In genomic region chr16:38651721-38652231, GRCm38 (mm10) we compare ENCODE assay signal across 11 mouse cellular contexts.
DNase-seq lines count a peak whose midpoint lies in the region; ATAC-seq and TF ChIP-seq lines count a peak whose summit lies in the region.
"Had no signal": no experiment of that assay in that cellular context is flagged by ENCODE, and none has a peak within 500 bp of the region (broad histone marks: within the 10 kb centered on the region; RNA-seq: fewer than 3 reads in every experiment).

No protein-coding gene starts in this region.

- WGBS in midbrain, embryonic 15.5 days = 84% methylated on average over 10 of the region's 10 CpGs
- WGBS in midbrain, embryonic 10.5 days = 83% methylated on average over 10 of the region's 10 CpGs
- WGBS in heart, postnatal 0 days = 39% methylated on average over 10 of the region's 10 CpGs
- WGBS in limb, embryonic 10.5 days = 92% methylated on average over 10 of the region's 10 CpGs

- H3K9ac ChIP-seq in midbrain, embryonic 15.5 days = no peak overlapping the region
- no peak overlapping the region for H3K9ac ChIP-seq in heart, postnatal 0 days (replicated peaks; ENCODE audit: low read depth, low read length)
- H3K9ac ChIP-seq: liver, embryonic 13.5 days had no signal

- TF ChIP-seq EP300 in heart, postnatal 0 days (IDR thresholded peaks at IDR 0.05; ENCODE audit: low read depth) = peak; percentile 84; the same call in 1 of the 2 replicates

- no peak for TF ChIP-seq CTCF in heart, postnatal 0 days (IDR thresholded peaks at IDR 0.05; ENCODE audit: low read depth)

- H3K27ac ChIP-seq in midbrain, embryonic 15.5 days = 0 out of 2 replicates have a peak overlapping the region, but pooled peaks have one; percentile 34
- H3K27ac ChIP-seq in midbrain, embryonic 10.5 days (replicated peaks) = no peak overlapping the region
- peak overlapping the region; percentile 92 for H3K27ac ChIP-seq in heart, postnatal 0 days (ENCODE audit: low read depth)
- peak overlapping the region; percentile 50; the same call in 1 of the 2 replicates for H3K27ac ChIP-seq in limb, embryonic 10.5 days
- H3K27ac ChIP-seq: liver, embryonic 13.5 days had no signal

- DNase-seq in midbrain, embryonic 10.5 days (ENCODE audit: low spot score) = no peak
- DNase-seq in heart, postnatal 0 days (ENCODE audit: low spot score) = peak; percentile 74
- no peak for DNase-seq in limb, embryonic 10.5 days (ENCODE audit: low spot score)
- peak; percentile 17 for DNase-seq in yolk sac, embryonic 10.5 days (ENCODE audit: low spot score)
- no peak for DNase-seq in frontal cortex, postnatal 14 days (ENCODE audit: low spot score in 2 of 2)
- no peak for DNase-seq in frontal cortex, postnatal 10 days (ENCODE audit: low spot score in 2 of 2)
- no peak for DNase-seq in thymus, adult 18-20 months
- DNase-seq: gastrocnemius, postnatal 10 days; liver, embryonic 13.5 days had no signal

- no peak overlapping the region for H3K4me2 ChIP-seq in midbrain, embryonic 15.5 days
- peak overlapping the region; percentile 31 for H3K4me2 ChIP-seq in heart, postnatal 0 days (ENCODE audit: low read depth, low read length)
- H3K4me2 ChIP-seq: liver, embryonic 13.5 days had no signal

- no peak for ATAC-seq in midbrain, embryonic 15.5 days (replicated peaks)
- peak; percentile 70 for ATAC-seq in heart, postnatal 0 days (ENCODE audit: insufficient read depth, low read depth)

- no peak overlapping the region for H3K4me3 ChIP-seq in midbrain, embryonic 15.5 days
- no peak overlapping the region for H3K4me3 ChIP-seq in midbrain, embryonic 10.5 days
- H3K4me3 ChIP-seq in heart, postnatal 0 days (ENCODE audit: low read depth, low read length) = no peak overlapping the region
- H3K4me3 ChIP-seq in limb, embryonic 10.5 days = no peak overlapping the region
- H3K4me3 ChIP-seq: liver, embryonic 13.5 days had no signal

- H3K4me1 ChIP-seq in midbrain, embryonic 15.5 days = peaks cover 5% of the 10 kb centered on the region; the same call in 1 of the 2 replicates
- H3K4me1 ChIP-seq in midbrain, embryonic 10.5 days = peaks cover 9% of the 10 kb centered on the region
- H3K4me1 ChIP-seq in heart, postnatal 0 days (ENCODE audit: control insufficient read depth, insufficient read depth) = peaks cover 74% of the 10 kb centered on the region
- peaks cover 23% of the 10 kb centered on the region for H3K4me1 ChIP-seq in limb, embryonic 10.5 days

- no peaks in the 10 kb centered on the region for H3K36me3 ChIP-seq in midbrain, embryonic 15.5 days (replicated peaks)
- H3K36me3 ChIP-seq in midbrain, embryonic 10.5 days = no peaks in the 10 kb centered on the region
- 0 out of 2 replicates have a peak, but pooled peaks cover 6% of the 10 kb centered on the region for H3K36me3 ChIP-seq in heart, postnatal 0 days (replicated peaks; ENCODE audit: control insufficient read depth, insufficient read depth, low read length)
- H3K36me3 ChIP-seq in limb, embryonic 10.5 days = no peaks in the 10 kb centered on the region
- H3K36me3 ChIP-seq: G1E; liver, embryonic 13.5 days had no signal

- H3K27me3 ChIP-seq in midbrain, embryonic 15.5 days (replicated peaks) = no peaks in the 10 kb centered on the region
- H3K27me3 ChIP-seq in midbrain, embryonic 10.5 days (ENCODE audit: low read depth, poor library complexity, severe bottlenecking) = no peaks in the 10 kb centered on the region
- H3K27me3 ChIP-seq in heart, postnatal 0 days (ENCODE audit: control insufficient read depth, insufficient read depth, low read length) = no peaks in the 10 kb centered on the region
- H3K27me3 ChIP-seq in limb, embryonic 10.5 days (ENCODE audit: low read depth, poor library complexity, severe bottlenecking) = no peaks in the 10 kb centered on the region

- no peaks in the 10 kb centered on the region for H3K9me3 ChIP-seq in midbrain, embryonic 15.5 days
- no peaks in the 10 kb centered on the region for H3K9me3 ChIP-seq in midbrain, embryonic 10.5 days (replicated peaks)
- no peaks in the 10 kb centered on the region for H3K9me3 ChIP-seq in heart, postnatal 0 days (replicated peaks; ENCODE audit: control insufficient read depth, low read length)
- no peaks in the 10 kb centered on the region for H3K9me3 ChIP-seq in limb, embryonic 10.5 days (replicated peaks)
- H3K9me3 ChIP-seq: G1E; liver, embryonic 13.5 days had no signal

Comparison
In these comparisons a context has a peak if more than half of its experiments do, and no peak if none do; other contexts are left out.
1. DNase-seq: peak in heart, postnatal 0 days (single experiment) and yolk sac, embryonic 10.5 days (single experiment); none in midbrain, embryonic 10.5 days (single experiment), limb, embryonic 10.5 days (single experiment), frontal cortex, postnatal 14 days (0 of 2), frontal cortex, postnatal 10 days (0 of 2) and thymus, adult 18-20 months (0 of 2).